Mouse (Mus musculus): ENCODE measurements at regions not wholly inside any gene's neighbourhood (a gene's known extent, or its start where the extent isn't known, plus 50 kb on each side); places are given as distances from the start of the nearest gene placed in this dataset.

- no peak for DNase-seq (ENCODE audit: low spot score in 2 of 2)
These were observed 835.8 kb upstream of the Klhl29 start for GRCm38 (mm10) chr12:6211266-6211665.

GRCm38 (mm10) chr12:6189232-6189631, 813.8 kb upstream of the Klhl29 start:
- no peak for DNase-seq (ENCODE audit: low spot score in 2 of 2)

GRCm38 (mm10) chr12:6168795-6169194, 793.3 kb upstream of the Klhl29 start:
- DNase-seq (ENCODE audit: low spot score in 2 of 2): no peak

- DNase-seq (ENCODE audit: low spot score in 2 of 2): no peak
These were observed 778.8 kb upstream of the Klhl29 start for GRCm38 (mm10) chr12:6154287-6154686.

GRCm38 (mm10) chr12:6151476-6151875, 776.0 kb upstream of the Klhl29 start:
- no peak for DNase-seq (ENCODE audit: low spot score in 2 of 2)

- no peak for DNase-seq (ENCODE audit: low spot score in 2 of 2)
These were observed 757.0 kb upstream of the Klhl29 start for GRCm38 (mm10) chr12:6132451-6132850.

GRCm38 (mm10) chr12:6119557-6119956, 744.1 kb upstream of the Klhl29 start:
- DNase-seq (ENCODE audit: low spot score in 2 of 2): no peak

GRCm38 (mm10) chr12:6115254-6115653, 739.8 kb upstream of the Klhl29 start:
- no peak for DNase-seq (ENCODE audit: low spot score in 2 of 2)

- no peak for DNase-seq (ENCODE audit: low spot score in 2 of 2)
These were observed 721.8 kb upstream of the Klhl29 start for GRCm38 (mm10) chr12:6097295-6097694.

- no peak for DNase-seq (ENCODE audit: low spot score in 2 of 2)
These were observed 712.3 kb upstream of the Klhl29 start for GRCm38 (mm10) chr12:6087627-6088350.

GRCm38 (mm10) chr12:6087071-6087470, 711.6 kb upstream of the Klhl29 start:
- no peak for DNase-seq (ENCODE audit: low spot score in 2 of 2)

- no peak for DNase-seq (ENCODE audit: low spot score in 2 of 2)
These were observed 671.6 kb upstream of the Klhl29 start for GRCm38 (mm10) chr12:6046866-6047689.

- DNase-seq (ENCODE audit: low spot score in 2 of 2): no peak
These were observed 670.6 kb upstream of the Klhl29 start for GRCm38 (mm10) chr12:6046110-6046509.

- DNase-seq (ENCODE audit: low spot score in 2 of 2): no peak
These were observed 666.8 kb upstream of the Klhl29 start for GRCm38 (mm10) chr12:6042326-6042725.

- no peak for DNase-seq (ENCODE audit: low spot score in 2 of 2)
These were observed 648.6 kb upstream of the Klhl29 start for GRCm38 (mm10) chr12:6024111-6024510.

- peak; percentile 12 to 25 for DNase-seq (ENCODE audit: low spot score in 2 of 2)
These were observed 647.0 kb upstream of the Klhl29 start for GRCm38 (mm10) chr12:6022490-6022889.

- no peak for DNase-seq (ENCODE audit: low spot score in 2 of 2)
These were observed 625.5 kb upstream of the Klhl29 start for GRCm38 (mm10) chr12:6000961-6001360.

- no peak for DNase-seq (ENCODE audit: low spot score in 2 of 2)
These were observed 621.9 kb upstream of the Klhl29 start for GRCm38 (mm10) chr12:5997366-5997765.

- DNase-seq (ENCODE audit: low spot score in 2 of 2): no peak
These were observed 621.2 kb upstream of the Klhl29 start for GRCm38 (mm10) chr12:5996672-5997071.

- DNase-seq (ENCODE audit: low spot score in 2 of 2): no peak
These were observed 608.6 kb upstream of the Klhl29 start for GRCm38 (mm10) chr12:5983937-5984610.

GRCm38 (mm10) chr12:5982096-5982495, 606.6 kb upstream of the Klhl29 start:
- DNase-seq (ENCODE audit: low spot score in 2 of 2): no peak

GRCm38 (mm10) chr12:5975926-5976325, 600.4 kb upstream of the Klhl29 start:
- no peak for DNase-seq (ENCODE audit: low spot score in 2 of 2)
